Mouse (Mus musculus) right cerebral cortex, postnatal 25 days (tissue): ENCODE measurements at regions not wholly inside any gene's neighbourhood (a gene's known extent, or its start where the extent isn't known, plus 50 kb on each side); places are given as distances from the start of the nearest gene placed in this dataset.

Experiments
- DNase-seq: peaks from one replicate; pipeline ENCODE4 v3.0.0; 2022

GRCm38 (mm10) chr6:143375951-143376713 is 209.1 kb downstream of the Etnk1 start:
- no peak for DNase-seq

- DNase-seq: no peak
These were observed 210.1 kb downstream of the Etnk1 start for GRCm38 (mm10) chr6:143377121-143377520.

GRCm38 (mm10) chr6:143378126-143378525 is 211.1 kb downstream of the Etnk1 start:
- no peak for DNase-seq

GRCm38 (mm10) chr6:143380490-143380889 is 213.5 kb downstream of the Etnk1 start:
- no peak for DNase-seq

GRCm38 (mm10) chr6:143386597-143387450 is 219.8 kb downstream of the Etnk1 start:
- DNase-seq: no peak

GRCm38 (mm10) chr6:143393543-143394207 is 226.7 kb downstream of the Etnk1 start:
- DNase-seq: no peak

- DNase-seq: no peak
These were observed 227.4 kb downstream of the Etnk1 start for GRCm38 (mm10) chr6:143394377-143394776.

GRCm38 (mm10) chr6:143401436-143401835 is 234.4 kb downstream of the Etnk1 start:
- DNase-seq: no peak

GRCm38 (mm10) chr6:143401921-143402320 is 234.9 kb downstream of the Etnk1 start:
- peak; percentile 21 for DNase-seq

- no peak for DNase-seq
These were observed 235.7 kb downstream of the Etnk1 start for GRCm38 (mm10) chr6:143402766-143403165.

- no peak for DNase-seq
These were observed 237.5 kb downstream of the Etnk1 start for GRCm38 (mm10) chr6:143404521-143404920.

- DNase-seq: no peak
These were observed 245.0 kb downstream of the Etnk1 start for GRCm38 (mm10) chr6:143412056-143412455.

- DNase-seq: no peak
These were observed 245.7 kb downstream of the Etnk1 start for GRCm38 (mm10) chr6:143412721-143413120.

GRCm38 (mm10) chr6:143414590-143415382 is 247.8 kb downstream of the Etnk1 start:
- DNase-seq: peak; percentile 83

GRCm38 (mm10) chr6:143415383-143415778 is 248.4 kb downstream of the Etnk1 start:
- peak; percentile 50 for DNase-seq

- DNase-seq: no peak
These were observed 252.9 kb downstream of the Etnk1 start for GRCm38 (mm10) chr6:143419872-143420271.

GRCm38 (mm10) chr6:143423026-143423425 is 256.0 kb downstream of the Etnk1 start:
- no peak for DNase-seq

GRCm38 (mm10) chr6:143425182-143425829 is 258.3 kb downstream of the Etnk1 start:
- DNase-seq: no peak

GRCm38 (mm10) chr6:143431896-143432450 is 265.0 kb downstream of the Etnk1 start:
- peak; percentile 68 for DNase-seq

GRCm38 (mm10) chr6:143437367-143438271 is 270.6 kb downstream of the Etnk1 start:
- DNase-seq: no peak

- DNase-seq: no peak
These were observed 271.2 kb downstream of the Etnk1 start for GRCm38 (mm10) chr6:143438272-143438591.
